In the genomic region with DNA sequence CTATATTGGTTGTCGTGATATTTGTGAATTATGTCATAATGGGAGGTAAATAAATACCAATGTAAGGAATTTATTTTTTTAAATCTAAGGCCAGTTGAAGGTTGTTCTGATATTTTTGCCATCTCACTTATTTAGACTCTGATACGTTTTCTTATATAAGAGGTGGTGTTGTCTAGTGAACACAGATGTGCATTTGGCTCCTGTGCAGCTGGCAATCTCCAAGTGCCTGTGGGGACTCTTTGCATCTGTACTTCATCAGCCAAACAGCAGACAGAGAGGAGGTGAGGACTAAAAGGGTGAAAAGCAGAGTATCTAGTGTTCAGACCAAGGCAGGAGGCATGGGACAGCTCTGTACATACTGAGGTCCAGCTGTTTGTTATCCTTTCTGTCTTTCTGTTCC, we compare ENCODE assay signal across 17 mouse cellular contexts. TPM values are rescaled to one million over a fixed set of nuclear protein-coding genes. Genes with fewer than 3 reads are reported as not detected.
"Had no signal": no experiment of that assay in that cellular context is flagged by ENCODE, and none has a peak within 500 bp of the region (broad histone marks: within the 10 kb centered on the region; RNA-seq: fewer than 3 reads in every experiment).

No protein-coding gene starts in this region.

- H3K9ac ChIP-seq: liver, embryonic 15.5 days; neural tube, embryonic 15.5 days had no signal

- H3K4me1 ChIP-seq: limb, embryonic 10.5 days; liver, embryonic 15.5 days; midbrain, embryonic 10.5 days; neural tube, embryonic 15.5 days had no signal

- H3K4me2 ChIP-seq: liver, embryonic 11.5 days; liver, embryonic 15.5 days; neural tube, embryonic 15.5 days had no signal

- H3K4me3 ChIP-seq: left cerebral cortex, adult 2 months; limb, embryonic 10.5 days; liver, embryonic 15.5 days; midbrain, embryonic 10.5 days; myocyte; neural tube, embryonic 15.5 days had no signal

- H3K27me3 ChIP-seq: liver, embryonic 15.5 days; neural tube, embryonic 15.5 days had no signal

- H3K9me3 ChIP-seq: limb, embryonic 10.5 days; liver, embryonic 15.5 days; midbrain, embryonic 10.5 days; neural tube, embryonic 15.5 days had no signal

- DNase-seq: kidney, postnatal 25 days; lung, adult 2 months; lung, postnatal 4 days; midbrain, embryonic 14.5 days; right cerebral cortex, adult 18-20 months; right cerebral cortex, postnatal 25 days; thymus, postnatal 4 days had no signal

- ATAC-seq: lung, postnatal 0 days had no signal

- H3K27ac ChIP-seq: left cerebral cortex, adult 2 months; limb, embryonic 10.5 days; liver, embryonic 15.5 days; midbrain, embryonic 10.5 days; neural tube, embryonic 15.5 days; stomach, postnatal 0 days had no signal

- H3K36me3 ChIP-seq: limb, embryonic 10.5 days; liver, embryonic 15.5 days; midbrain, embryonic 10.5 days; neural tube, embryonic 15.5 days had no signal

RNA-seq across cellular contexts. Expression of a gene that starts 14.9 kb away (rescaled TPM):
- total RNA-seq: megakaryocyte, adult 5-6 weeks had no signal
- polyA plus RNA-seq: limb, embryonic 10.5 days; liver, embryonic 15.5 days; lung, adult 2 months; lung, postnatal 0 days; myocyte had no signal
